Mouse (Mus musculus) cerebellum, adult 2 months (tissue): Measurements from ENCODE around the gene Pgc. TPM values are rescaled to one million over a fixed set of nuclear protein-coding genes. Genes with fewer than 3 reads are reported as not detected.

Experiments used
- DNase-seq, 2 experiments: peaks; one replicate each; pipeline ENCODE4 v3.0.0; 2021
- H3K27ac ChIP-seq: fragments of 200-500 bp; 2 replicates; pipeline ENCODE4 v1.5.1; 2012; ENCODE audit warnings: low read length, control low read depth, inconsistent platforms; ENCODE audit not compliant: insufficient read depth
- H3K27me3 ChIP-seq: fragments of 200-500 bp; 2 replicates; pipeline ENCODE4 v1.6.1; 2012; ENCODE audit warnings: inconsistent platforms, mild to moderate bottlenecking, low read length, moderate library complexity; ENCODE audit not compliant: control insufficient read depth, insufficient read depth
- H3K4me1 ChIP-seq: fragments of 200-500 bp; 2 replicates; pipeline ENCODE4 v1.6.1; 2011; ENCODE audit warnings: low read length; ENCODE audit not compliant: control insufficient read depth, insufficient read depth
- H3K4me3 ChIP-seq: fragments of 200-500 bp; replicated peaks from 2 replicates; pipeline ENCODE3; 2011; ENCODE audit warnings: mild to moderate bottlenecking, low read depth, low read length, control low read depth; ENCODE audit not compliant: insufficient read depth
- CTCF ChIP-seq: fragments of 200-500 bp; IDR thresholded peaks from 2 replicates; pipeline ENCODE4 v1.5.1; 2011; ENCODE audit warnings: low read depth, mild to moderate bottlenecking, control low read depth, low read length, moderate library complexity, borderline replicate concordance; ENCODE audit not compliant: insufficient read depth
- POLR2A ChIP-seq: fragments of 200-500 bp; IDR thresholded peaks from 2 replicates; pipeline ENCODE4 v1.6.1; 2011; ENCODE audit warnings: low read length, control low read depth, borderline replicate concordance; ENCODE audit not compliant: insufficient read depth
- WGBS: fragments of 180-500 bp; shearing (Covaris S2); methylation state at CpG from one replicate; pipeline ENCODE4 v1.1.7; 2018; 5-methylcytosine and 5-hydroxymethylcytosine counted together
- polyA plus RNA-seq: library from polyadenylated mRNA; depleted of rRNA; stranded (reverse); fragments of >200 nt; gene quantifications from 2 replicates; pipeline ENCODE4 v1.2.3, GENCODE M21; 2012

Gene Pgc
- polyA plus RNA-seq, 1 experiment: 0.31 TPM

GRCm38 (mm10) chr17:47710036-47710435, 16.6 kb upstream of the Pgc start:
- Histone ChIP-seq H3K27me3 (no peaks in the 10 kb centered on the region), H3K4me1 (no peaks in the 10 kb centered on the region), H3K4me3 (no peak overlapping the region), H3K27ac (no peak overlapping the region)
- no peak for DNase-seq
- 87% methylated on average over 3 of the region's 3 CpGs for WGBS
- no peak for TF ChIP-seq CTCF
- TF ChIP-seq POLR2A: no peak

GRCm38 (mm10) chr17:47711883-47712282, 14.8 kb upstream of the Pgc start:
- H3K27ac ChIP-seq: no peak overlapping the region
- no peak for DNase-seq
- no peak overlapping the region for H3K4me3 ChIP-seq
- TF ChIP-seq POLR2A: no peak
- TF ChIP-seq CTCF: no peak
- H3K27me3 ChIP-seq: no peaks in the 10 kb centered on the region
- H3K4me1 ChIP-seq: no peaks in the 10 kb centered on the region
- WGBS: 69% methylated on average over 6 of the region's 6 CpGs

GRCm38 (mm10) chr17:47712889-47713571, 13.6 kb upstream of the Pgc start:
- H3K4me1 ChIP-seq: no peaks in the 10 kb centered on the region
- 52% methylated on average over 13 of the region's 22 CpGs for WGBS
- TF ChIP-seq CTCF (no peak), POLR2A (no peak)
- no peaks in the 10 kb centered on the region for H3K27me3 ChIP-seq
- H3K27ac ChIP-seq: no peak overlapping the region
- no peak overlapping the region for H3K4me3 ChIP-seq
- no peak for DNase-seq

DNA sequence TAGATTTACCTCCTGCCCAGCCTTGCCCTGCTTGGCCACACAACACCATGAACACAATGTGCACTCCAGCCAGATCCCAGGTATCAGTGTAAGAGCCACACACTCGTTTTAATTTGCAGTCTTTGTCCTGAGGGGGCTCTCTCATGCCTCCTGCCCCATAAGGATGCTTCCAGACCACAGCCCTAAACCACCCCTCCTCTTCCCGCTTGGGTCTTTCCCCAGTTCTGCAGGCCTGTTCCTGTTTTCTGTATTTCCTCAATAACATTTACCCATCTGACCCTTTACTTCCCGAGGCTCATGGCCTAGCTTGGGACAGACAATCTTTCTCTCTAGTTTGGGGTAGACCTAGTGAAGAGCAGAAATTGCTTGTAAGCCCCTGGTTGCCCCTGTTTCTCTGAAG, 11.6 kb upstream of the Pgc start:
- DNase-seq: no peak
- H3K27me3 ChIP-seq: no peaks in the 10 kb centered on the region
- no peak overlapping the region for H3K27ac ChIP-seq
- no peak for TF ChIP-seq CTCF
- no peak for TF ChIP-seq POLR2A
- H3K4me1 ChIP-seq: no peaks in the 10 kb centered on the region
- H3K4me3 ChIP-seq: no peak overlapping the region
- WGBS: 63% methylated on average over 3 of the region's 3 CpGs

GRCm38 (mm10) chr17:47721183-47721582, 5.5 kb upstream of the Pgc start:
- TF ChIP-seq CTCF (no peak), POLR2A (no peak)
- Histone ChIP-seq H3K27me3 (no peaks in the 10 kb centered on the region), H3K27ac (no peak overlapping the region), H3K4me1 (no peaks in the 10 kb centered on the region; the same call in 1 of the 2 replicates), H3K4me3 (no peak overlapping the region)
- no peak for DNase-seq
- WGBS: 77% methylated on average over 4 of the region's 4 CpGs

DNA sequence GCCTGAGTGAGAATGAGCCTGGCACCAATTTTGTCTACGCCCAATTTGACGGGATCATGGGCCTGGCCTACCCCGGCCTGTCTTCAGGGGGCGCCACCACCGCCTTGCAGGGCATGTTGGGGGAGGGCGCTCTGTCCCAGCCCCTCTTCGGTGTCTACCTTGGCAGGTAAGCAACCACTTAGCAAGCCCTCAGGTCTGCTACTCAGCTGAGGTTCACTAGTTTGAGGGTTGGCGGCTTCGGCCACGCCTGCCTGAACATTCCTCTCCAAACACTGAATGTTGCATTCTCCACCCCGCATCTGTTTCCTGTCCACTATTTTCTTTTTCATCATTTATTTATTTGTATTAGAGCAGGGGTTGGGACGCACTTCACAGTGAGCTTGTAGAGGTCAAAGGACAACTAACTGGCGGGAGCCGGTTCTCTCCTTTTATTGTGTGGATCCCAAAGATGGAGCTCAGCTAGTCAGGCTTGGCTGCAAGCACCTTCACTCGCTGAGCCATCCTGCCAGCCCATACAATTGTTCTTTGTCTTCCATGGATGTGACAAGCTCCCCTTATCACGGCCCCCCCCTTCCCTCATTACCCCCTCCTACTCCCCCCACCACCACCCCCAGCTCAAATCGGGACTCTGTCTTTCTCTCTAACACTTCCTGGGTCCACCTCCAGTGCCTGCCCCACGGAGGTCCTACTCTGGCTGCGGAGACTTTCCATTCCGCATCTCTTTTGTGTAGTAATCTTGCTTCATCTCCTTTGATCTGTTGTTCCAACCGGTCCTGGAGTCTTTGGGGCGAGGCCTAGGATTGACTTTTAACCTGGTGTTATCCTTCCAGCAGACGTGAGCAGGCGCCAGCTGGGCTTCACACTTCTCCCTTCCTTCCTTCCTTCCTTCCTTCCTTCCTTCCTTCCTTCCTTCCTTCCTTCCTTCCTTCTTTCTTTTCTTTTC, 4.3 kb downstream of the Pgc start:
- H3K4me3 ChIP-seq: no peak overlapping the region
- 52% methylated on average over 24 of the region's 24 CpGs for WGBS
- H3K27ac ChIP-seq: no peak overlapping the region
- no peaks in the 10 kb centered on the region for H3K27me3 ChIP-seq
- DNase-seq: no peak
- H3K4me1 ChIP-seq: peaks cover 7% of the 10 kb centered on the region
- TF ChIP-seq CTCF (no peak), POLR2A (no peak)

DNA sequence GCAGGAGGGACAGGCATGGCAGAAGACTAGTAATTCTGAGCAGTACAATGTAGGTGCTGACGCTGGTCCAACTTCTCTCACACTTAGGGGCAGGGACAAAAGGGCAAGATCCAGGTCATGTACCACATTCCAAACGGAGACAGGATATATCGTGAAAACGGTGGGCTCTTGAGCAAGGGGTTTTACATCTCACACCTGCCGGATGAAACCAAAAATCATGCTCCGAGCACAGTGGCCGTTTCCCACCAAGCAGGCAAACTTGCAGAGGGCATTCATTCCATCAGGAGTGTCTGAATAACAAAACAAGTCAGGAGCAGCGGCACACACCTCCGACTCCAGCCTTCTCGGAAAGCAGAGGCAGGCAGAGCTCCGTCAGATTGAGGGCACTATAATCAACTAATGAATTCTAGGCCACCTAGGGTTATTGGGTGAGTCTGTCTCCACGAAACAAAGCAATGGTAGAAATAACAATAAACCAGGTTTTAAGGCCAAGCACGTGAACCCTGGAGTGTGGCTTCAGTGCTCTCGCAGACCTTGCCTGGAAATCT, 9.0 kb downstream of the Pgc start:
- no peak for DNase-seq
- Histone ChIP-seq H3K4me1 (peaks cover 12% of the 10 kb centered on the region), H3K27me3 (no peaks in the 10 kb centered on the region), H3K4me3 (no peak overlapping the region), H3K27ac (no peak overlapping the region)
- no peak for TF ChIP-seq CTCF
- no peak for TF ChIP-seq POLR2A
- 81% methylated on average over 14 of the region's 14 CpGs for WGBS
